Mouse (Mus musculus) hindbrain, embryonic 14.5 days (tissue): Measurements from ENCODE around the gene Nav2. TPM values are rescaled to one million over a fixed set of nuclear protein-coding genes. Genes with fewer than 3 reads are reported as not detected.

Experiments used
- ATAC-seq: fragments of 200-750 bp; cut with Nextera tagmentation; 2 replicates; pipeline ENCODE4 v1.8.0; 2017; ENCODE audit warnings: moderate number of reproducible peaks, mild to moderate bottlenecking, moderate TSS enrichment, moderate library complexity; ENCODE audit not compliant: low FRiP score
- DNase-seq: peaks from one replicate; pipeline ENCODE4 v3.0.0-alpha.2; 2015; ENCODE audit warnings: low spot score
- H3K27ac ChIP-seq: fragments of 300-500 bp; sonication (generic); 2 replicates; pipeline ENCODE4 v1.5.1; 2014; ENCODE audit warnings: mild to moderate bottlenecking, moderate library complexity
- H3K27me3 ChIP-seq: fragments of 300-500 bp; sonication (generic); 2 replicates; pipeline ENCODE4 v1.6.1; 2014; ENCODE audit warnings: mild to moderate bottlenecking, low read length, mixed read lengths; ENCODE audit not compliant: control insufficient read depth, insufficient read depth
- H3K36me3 ChIP-seq: fragments of 300-500 bp; sonication (generic); replicated peaks from 2 replicates; pipeline ENCODE4 v1.6.1; 2014; ENCODE audit not compliant: control insufficient read depth, insufficient read depth
- H3K4me1 ChIP-seq: fragments of 300-500 bp; sonication (generic); replicated peaks from 2 replicates; pipeline ENCODE4 v1.6.1; 2014; ENCODE audit warnings: antibody characterized with exemption, low read length, mixed read lengths; ENCODE audit not compliant: control insufficient read depth, insufficient read depth
- H3K4me2 ChIP-seq: fragments of 300-500 bp; sonication (generic); replicated peaks from 2 replicates; pipeline ENCODE4 v1.6.1; 2014; ENCODE audit warnings: mild to moderate bottlenecking, moderate library complexity
- H3K4me3 ChIP-seq: fragments of 300-500 bp; sonication (generic); replicated peaks from 2 replicates; pipeline ENCODE4 v1.5.1; 2014; ENCODE audit warnings: mild to moderate bottlenecking, low read length
- H3K9ac ChIP-seq: fragments of 300-500 bp; sonication (generic); 2 replicates; pipeline ENCODE4 v1.6.1; 2014
- H3K9me3 ChIP-seq: fragments of 300-500 bp; sonication (generic); 2 replicates; pipeline ENCODE4 v1.6.1; 2016; ENCODE audit warnings: low read length; ENCODE audit not compliant: control insufficient read depth
- WGBS: fragments of 180-500 bp; shearing (Covaris S2); extraction: QIAGEN DNeasy Blood & Tissue Kit; methylation state at CpG from one replicate; pipeline ENCODE4 v1.1.7; 2014; 5-methylcytosine and 5-hydroxymethylcytosine counted together
- polyA plus RNA-seq: library from polyadenylated mRNA; unstranded; fragments of >200 nt; fragmentation: Nextera tagmentation; extraction: Ambion mirVana; gene quantifications from 2 replicates; pipeline ENCODE4 v1.2.1, GENCODE M21; 2014

Nav2 gene
- polyA plus RNA-seq, 1 experiment from 2014 or later: 28.2 TPM

DNA sequence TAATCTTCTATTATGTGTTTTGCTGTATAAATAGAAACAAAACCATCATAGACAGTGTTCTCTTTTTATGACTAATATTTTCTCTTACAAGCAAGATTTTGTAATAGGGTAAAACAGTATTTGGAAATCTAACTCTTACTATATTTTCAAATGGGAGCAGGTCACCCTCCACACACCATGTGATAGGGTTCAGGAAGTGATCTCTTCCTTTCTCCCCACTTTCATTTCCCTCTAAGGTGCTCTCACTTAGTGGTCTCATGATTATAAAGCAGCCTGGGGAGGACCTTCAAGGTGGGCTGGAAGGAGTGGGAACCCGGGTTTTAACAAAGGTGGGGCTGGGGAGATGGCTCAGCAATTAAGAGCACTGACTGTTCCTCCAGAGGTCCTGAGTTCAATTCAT is 487.7 kb downstream of the Nav2 start:
- no peaks in the 10 kb centered on the region for H3K36me3 ChIP-seq
- no peaks in the 10 kb centered on the region for H3K27me3 ChIP-seq
- H3K4me2 ChIP-seq: no peak overlapping the region
- H3K27ac ChIP-seq: no peak overlapping the region
- H3K9ac ChIP-seq: no peak overlapping the region
- H3K4me3 ChIP-seq: no peak overlapping the region
- 0 out of 2 replicates have a peak, but pooled peaks cover 3% of the 10 kb centered on the region for H3K9me3 ChIP-seq
- DNase-seq: no peak
- peaks cover 38% of the 10 kb centered on the region for H3K4me1 ChIP-seq
- no peak for ATAC-seq
- WGBS: 93% methylated on average over 1 of the region's 1 CpGs

DNA sequence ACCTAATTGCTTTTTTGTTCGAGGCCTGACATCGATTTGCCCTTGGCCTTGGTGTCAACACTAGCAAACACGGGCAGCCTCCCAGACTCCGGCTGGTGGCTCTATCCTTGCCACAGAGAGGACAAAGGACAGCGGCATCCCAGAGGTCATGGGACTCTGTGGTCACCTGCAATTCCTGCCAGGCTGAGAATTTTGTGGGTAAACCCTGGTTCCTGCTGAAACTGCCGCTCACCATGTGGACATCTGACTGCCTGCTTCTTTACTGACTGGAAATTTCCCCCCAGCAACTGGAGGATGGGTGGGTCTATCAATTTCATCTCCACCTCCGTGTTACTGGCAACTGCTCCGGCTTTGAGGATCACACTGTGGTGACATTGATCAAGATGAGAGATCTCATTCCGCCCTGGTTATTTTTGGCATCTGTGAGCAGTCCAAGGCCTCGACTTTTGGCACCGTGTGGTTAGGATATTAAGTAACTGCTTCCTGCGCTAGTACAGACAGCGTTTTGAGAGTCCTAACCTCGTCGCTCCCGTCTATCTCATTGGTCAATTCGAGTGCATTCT is 489.0 kb downstream of the Nav2 start:
- no peak for DNase-seq
- Histone ChIP-seq H3K9me3 (0 out of 2 replicates have a peak, but pooled peaks cover 3% of the 10 kb centered on the region), H3K4me3 (no peak overlapping the region), H3K27ac (no peak overlapping the region), H3K4me1 (peaks cover 25% of the 10 kb centered on the region), H3K27me3 (no peaks in the 10 kb centered on the region), H3K4me2 (no peak overlapping the region), H3K9ac (no peak overlapping the region), H3K36me3 (no peaks in the 10 kb centered on the region)
- ATAC-seq: no peak
- WGBS: 63% methylated on average over 17 of the region's 17 CpGs

DNA sequence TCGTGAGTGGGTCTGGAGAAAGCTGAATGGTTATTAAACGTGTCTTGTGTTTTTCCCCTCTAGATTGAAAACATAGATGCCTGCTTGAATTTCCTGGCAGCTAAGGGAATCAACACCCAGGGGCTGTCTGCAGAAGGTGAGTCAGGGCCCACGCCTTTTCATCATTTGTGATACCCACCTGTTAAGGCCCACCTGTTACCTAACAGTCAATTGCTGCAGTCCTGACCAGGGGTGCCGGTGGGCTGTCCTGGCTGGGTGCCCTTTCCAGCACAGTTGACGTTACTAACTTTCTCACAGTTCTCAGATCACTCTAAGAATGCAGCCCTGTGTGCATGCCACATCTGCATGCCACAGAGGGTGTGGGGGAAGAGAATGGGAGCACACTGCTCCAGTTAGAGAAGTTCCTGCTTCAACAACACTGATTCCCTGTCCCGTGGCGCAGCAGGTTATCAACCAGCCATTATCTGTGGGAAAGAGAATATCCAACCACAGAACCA is 489.6 kb downstream of the Nav2 start:
- Histone ChIP-seq H3K27ac (no peak overlapping the region), H3K4me1 (peaks cover 19% of the 10 kb centered on the region), H3K4me3 (no peak overlapping the region), H3K27me3 (no peaks in the 10 kb centered on the region), H3K4me2 (no peak overlapping the region), H3K36me3 (no peaks in the 10 kb centered on the region), H3K9ac (no peak overlapping the region), H3K9me3 (0 out of 2 replicates have a peak, but pooled peaks cover 3% of the 10 kb centered on the region)
- no peak for DNase-seq
- ATAC-seq: no peak
- WGBS: 77% methylated on average over 7 of the region's 7 CpGs

DNA sequence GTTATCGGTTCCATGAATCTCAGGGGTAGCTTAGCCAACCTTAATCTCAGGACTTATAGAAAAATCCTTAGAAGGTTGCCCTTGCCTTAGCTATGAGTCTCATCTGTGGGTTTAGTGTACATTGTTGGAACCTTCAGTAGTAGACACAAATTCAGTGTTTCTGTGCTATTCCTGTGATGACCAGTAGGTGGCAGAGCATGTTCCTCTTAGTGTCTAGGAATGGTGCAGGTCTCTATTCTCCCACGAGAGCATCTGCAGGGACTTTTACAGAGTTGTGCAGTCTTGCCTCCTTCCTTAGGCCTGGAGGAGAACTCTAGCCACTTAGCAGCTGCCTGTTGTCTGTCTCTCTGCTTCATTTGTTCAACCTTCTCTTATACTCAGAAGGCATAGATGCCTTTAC is 490.8 kb downstream of the Nav2 start:
- 0 out of 2 replicates have a peak, but pooled peaks have one; percentile 18 for ATAC-seq
- no peak overlapping the region for H3K4me3 ChIP-seq
- WGBS: 41% methylated on average over 2 of the region's 2 CpGs
- no peak overlapping the region for H3K9ac ChIP-seq
- no peak overlapping the region for H3K4me2 ChIP-seq
- peak; percentile 84 for DNase-seq
- H3K36me3 ChIP-seq: no peaks in the 10 kb centered on the region
- peaks cover 13% of the 10 kb centered on the region for H3K4me1 ChIP-seq
- H3K27ac ChIP-seq: no peak overlapping the region
- H3K27me3 ChIP-seq: no peaks in the 10 kb centered on the region
- H3K9me3 ChIP-seq: 0 out of 2 replicates have a peak, but pooled peaks cover 3% of the 10 kb centered on the region

DNA sequence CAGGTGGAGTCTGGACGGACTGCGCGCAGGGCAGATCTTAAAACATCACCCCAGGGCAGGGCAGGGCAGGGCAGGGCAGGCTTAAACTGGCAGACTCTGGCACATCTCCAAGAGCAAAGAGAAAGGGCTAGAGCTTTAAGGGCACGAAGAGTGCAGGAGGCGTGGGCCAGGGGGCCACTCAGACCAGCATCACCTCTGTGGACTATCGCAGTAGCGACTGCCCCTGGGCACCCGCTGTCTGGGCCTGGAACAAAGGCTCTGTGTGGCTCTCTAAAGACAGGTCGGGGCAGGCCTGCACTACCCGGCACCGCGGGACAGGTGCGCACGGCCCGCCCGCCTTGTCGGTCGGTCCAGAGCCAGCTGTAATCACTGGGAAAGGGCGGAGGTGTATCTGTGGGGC is 491.9 kb downstream of the Nav2 start:
- 89% methylated on average over 19 of the region's 19 CpGs for WGBS
- DNase-seq (no peak), ATAC-seq (peak; percentile 39; the same call in 1 of the 2 replicates)
- Histone ChIP-seq H3K27ac (no peak overlapping the region), H3K27me3 (no peaks in the 10 kb centered on the region), H3K36me3 (no peaks in the 10 kb centered on the region), H3K4me1 (peaks cover 13% of the 10 kb centered on the region), H3K9ac (no peak overlapping the region), H3K4me2 (no peak overlapping the region), H3K9me3 (no peaks in the 10 kb centered on the region), H3K4me3 (no peak overlapping the region)

- peaks cover under 1% of the 10 kb centered on the region for H3K4me1 ChIP-seq
- no peak overlapping the region for H3K27ac ChIP-seq
- H3K4me2 ChIP-seq: no peak overlapping the region
- DNase-seq: no peak
- H3K27me3 ChIP-seq: no peaks in the 10 kb centered on the region
- H3K9me3 ChIP-seq: no peaks in the 10 kb centered on the region
- H3K36me3 ChIP-seq: no peaks in the 10 kb centered on the region
- H3K9ac ChIP-seq: no peak overlapping the region
- 90% methylated on average over 5 of the region's 5 CpGs for WGBS
- ATAC-seq: no peak
- H3K4me3 ChIP-seq: no peak overlapping the region
Observed at GRCm38 (mm10) chr7:49402526-49402925, 494.0 kb downstream of the Nav2 start.

- ATAC-seq (no peak), DNase-seq (no peak)
- Histone ChIP-seq H3K27ac (no peak overlapping the region), H3K4me3 (no peak overlapping the region), H3K4me1 (peaks cover 15% of the 10 kb centered on the region), H3K36me3 (no peaks in the 10 kb centered on the region), H3K4me2 (no peak overlapping the region), H3K27me3 (no peaks in the 10 kb centered on the region), H3K9me3 (no peaks in the 10 kb centered on the region), H3K9ac (no peak overlapping the region)
- 89% methylated on average over 9 of the region's 9 CpGs for WGBS
Observed at GRCm38 (mm10) chr7:49407688-49408087, 499.2 kb downstream of the Nav2 start.

GRCm38 (mm10) chr7:49408625-49409024 is 500.1 kb downstream of the Nav2 start:
- Histone ChIP-seq H3K4me3 (no peak overlapping the region), H3K36me3 (no peaks in the 10 kb centered on the region), H3K4me1 (peaks cover 15% of the 10 kb centered on the region), H3K27me3 (no peaks in the 10 kb centered on the region), H3K4me2 (no peak overlapping the region), H3K9ac (no peak overlapping the region), H3K27ac (peak overlapping the region; percentile 55), H3K9me3 (no peaks in the 10 kb centered on the region)
- WGBS: 76% methylated on average over 7 of the region's 7 CpGs
- DNase-seq (no peak), ATAC-seq (no peak)

DNA sequence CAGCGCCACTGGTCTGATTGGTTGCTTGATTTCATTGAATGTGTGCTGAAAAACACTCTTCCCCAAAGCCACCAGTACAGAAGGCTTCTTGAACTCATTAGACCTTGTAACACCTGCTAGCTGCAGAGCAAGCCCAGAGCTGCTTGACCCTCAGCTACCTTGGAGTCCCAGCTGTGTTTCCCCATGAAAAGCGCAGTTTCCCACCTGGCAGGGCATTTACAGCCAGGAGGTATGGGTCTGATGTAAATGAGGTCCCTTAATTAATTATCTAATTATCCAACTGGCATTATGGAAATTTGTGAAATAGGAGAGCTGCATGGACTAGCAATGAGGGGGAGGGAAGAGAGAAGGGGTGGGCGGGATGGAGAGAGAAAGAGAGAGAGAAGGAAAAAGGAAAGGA is 500.7 kb downstream of the Nav2 start:
- Histone ChIP-seq H3K27ac (peak overlapping the region; percentile 55; the same call in 1 of the 2 replicates), H3K9ac (no peak overlapping the region), H3K4me2 (no peak overlapping the region), H3K9me3 (no peaks in the 10 kb centered on the region), H3K4me3 (no peak overlapping the region), H3K4me1 (peaks cover 15% of the 10 kb centered on the region), H3K36me3 (no peaks in the 10 kb centered on the region), H3K27me3 (no peaks in the 10 kb centered on the region)
- DNase-seq (no peak), ATAC-seq (no peak; the same call in 1 of the 2 replicates)
- WGBS: 50% methylated on average over 3 of the region's 3 CpGs
